Mouse (Mus musculus): ENCODE results near the gene Cope. TPM values are rescaled to one million over a fixed set of nuclear protein-coding genes. Genes with fewer than 3 reads are reported as not detected.

Gene Cope
- polyA plus RNA-seq, 1 experiment from 2014 or later = 297 TPM

DNA sequence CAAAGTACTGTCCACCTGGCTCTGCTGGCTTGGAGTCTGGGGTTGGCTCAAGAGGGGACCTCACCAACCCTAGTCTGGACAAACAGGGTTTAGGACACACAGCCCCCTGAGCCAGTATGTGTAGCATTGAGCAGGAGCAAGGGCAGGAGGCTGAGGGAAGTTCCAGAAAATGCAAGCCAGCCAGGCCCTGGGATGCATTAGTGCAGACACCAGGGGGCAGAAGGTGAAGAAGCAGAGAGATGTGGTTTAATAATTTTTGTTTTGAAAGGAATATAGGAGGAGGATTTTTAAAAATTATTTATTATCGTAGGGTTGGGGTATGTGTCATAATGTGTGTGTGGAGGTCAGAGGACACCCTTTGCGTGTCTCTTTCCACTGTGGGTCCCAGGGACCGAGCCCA is 21.4 kb downstream of the Cope start:
- ATAC-seq = no peak
- WGBS = 96% methylated on average over 3 of the region's 3 CpGs
- Histone ChIP-seq H3K36me3 (ENCODE audit: control insufficient read depth, insufficient read depth, low read length) (peaks cover 32% of the 10 kb centered on the region), H3K4me3 (ENCODE audit: low read length) (no peak overlapping the region), H3K4me2 (ENCODE audit: low read length) (no peak overlapping the region), H3K27ac (ENCODE audit: low read depth, low read length) (no peak overlapping the region), H3K4me1 (ENCODE audit: control insufficient read depth, insufficient read depth, low read depth, low read length) (no peaks in the 10 kb centered on the region), H3K9me3 (ENCODE audit: control insufficient read depth, low read length) (no peaks in the 10 kb centered on the region), H3K9ac (ENCODE audit: low read depth, low read length) (no peak overlapping the region), H3K27me3 (replicated peaks; ENCODE audit: control insufficient read depth, insufficient read depth, low read length) (no peaks in the 10 kb centered on the region)

DNA sequence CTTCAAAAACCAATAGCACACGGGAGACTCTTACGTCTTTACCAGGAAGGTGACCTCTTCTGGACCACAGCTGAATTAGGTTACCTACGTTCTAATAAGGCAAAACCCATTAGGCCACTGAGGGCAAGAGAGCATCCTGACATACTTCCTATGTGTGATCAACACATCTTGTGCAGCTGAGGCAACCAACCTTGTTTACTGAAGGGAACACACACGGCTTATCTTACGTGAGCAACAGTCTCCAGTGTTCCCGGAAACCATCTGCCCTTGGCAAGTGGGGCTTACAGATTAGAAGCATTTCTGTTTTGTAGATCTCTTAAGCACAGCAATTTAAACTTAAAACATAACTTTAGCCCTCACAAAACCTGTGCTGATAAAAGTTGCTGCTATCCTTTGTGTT is 25.2 kb downstream of the Cope start:
- Histone ChIP-seq H3K9me3 (ENCODE audit: control insufficient read depth, low read length) (no peaks in the 10 kb centered on the region), H3K9ac (ENCODE audit: low read depth, low read length) (no peak overlapping the region), H3K36me3 (ENCODE audit: control insufficient read depth, insufficient read depth, low read length) (peaks cover 32% of the 10 kb centered on the region), H3K27me3 (replicated peaks; ENCODE audit: control insufficient read depth, insufficient read depth, low read length) (no peaks in the 10 kb centered on the region; the same call in 1 of the 2 replicates), H3K4me3 (ENCODE audit: low read length) (no peak overlapping the region), H3K4me2 (ENCODE audit: low read length) (no peak overlapping the region), H3K27ac (ENCODE audit: low read depth, low read length) (no peak overlapping the region), H3K4me1 (ENCODE audit: control insufficient read depth, insufficient read depth, low read depth, low read length) (peaks cover 15% of the 10 kb centered on the region)
- 94% methylated on average over 6 of the region's 6 CpGs for WGBS
- ATAC-seq = no peak

DNA sequence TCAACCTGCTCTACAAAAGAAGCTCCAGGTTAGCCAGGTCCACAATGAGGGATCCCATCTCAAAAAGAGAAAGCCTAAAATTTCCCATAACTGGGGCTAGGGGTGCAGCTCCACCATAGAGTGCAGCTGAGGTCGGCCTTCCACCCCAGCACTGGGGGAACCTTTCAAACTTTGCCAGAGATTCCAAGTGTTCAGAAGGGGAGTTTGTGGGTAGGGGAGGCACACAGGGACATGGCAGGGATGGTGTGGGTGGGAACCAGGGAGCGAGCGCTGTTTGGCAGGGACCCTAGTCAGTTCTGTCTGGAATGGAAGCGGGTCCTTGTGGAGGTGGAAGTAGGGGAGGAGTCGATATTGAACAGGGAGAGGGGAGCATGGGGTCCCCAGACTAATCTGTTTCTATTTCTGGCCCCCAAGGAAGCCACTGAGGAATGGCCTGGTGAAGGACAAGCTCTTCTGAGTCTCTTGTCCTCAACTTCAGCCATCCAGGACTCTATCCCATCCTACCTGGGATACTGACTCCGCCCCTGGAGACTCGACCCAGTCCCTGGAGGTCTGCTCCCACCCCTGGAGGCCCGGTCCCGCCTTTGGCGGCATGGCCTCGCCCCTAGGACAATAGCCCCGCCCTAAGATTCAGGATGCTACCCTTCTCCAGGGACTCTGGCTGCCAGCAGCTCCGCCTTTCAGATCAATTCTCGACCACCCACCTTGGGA is 27.0 kb downstream of the Cope start, which contains the start of gene Gdf1:
Gene Gdf1 (plus strand): TSS at position 694 of the 711 bp plus-strand sequence.
- peak within 1 kb of the TSS; percentile 22; the same call in 1 of the 2 replicates for H3K9ac ChIP-seq (ENCODE audit: low read depth, low read length)

DNA sequence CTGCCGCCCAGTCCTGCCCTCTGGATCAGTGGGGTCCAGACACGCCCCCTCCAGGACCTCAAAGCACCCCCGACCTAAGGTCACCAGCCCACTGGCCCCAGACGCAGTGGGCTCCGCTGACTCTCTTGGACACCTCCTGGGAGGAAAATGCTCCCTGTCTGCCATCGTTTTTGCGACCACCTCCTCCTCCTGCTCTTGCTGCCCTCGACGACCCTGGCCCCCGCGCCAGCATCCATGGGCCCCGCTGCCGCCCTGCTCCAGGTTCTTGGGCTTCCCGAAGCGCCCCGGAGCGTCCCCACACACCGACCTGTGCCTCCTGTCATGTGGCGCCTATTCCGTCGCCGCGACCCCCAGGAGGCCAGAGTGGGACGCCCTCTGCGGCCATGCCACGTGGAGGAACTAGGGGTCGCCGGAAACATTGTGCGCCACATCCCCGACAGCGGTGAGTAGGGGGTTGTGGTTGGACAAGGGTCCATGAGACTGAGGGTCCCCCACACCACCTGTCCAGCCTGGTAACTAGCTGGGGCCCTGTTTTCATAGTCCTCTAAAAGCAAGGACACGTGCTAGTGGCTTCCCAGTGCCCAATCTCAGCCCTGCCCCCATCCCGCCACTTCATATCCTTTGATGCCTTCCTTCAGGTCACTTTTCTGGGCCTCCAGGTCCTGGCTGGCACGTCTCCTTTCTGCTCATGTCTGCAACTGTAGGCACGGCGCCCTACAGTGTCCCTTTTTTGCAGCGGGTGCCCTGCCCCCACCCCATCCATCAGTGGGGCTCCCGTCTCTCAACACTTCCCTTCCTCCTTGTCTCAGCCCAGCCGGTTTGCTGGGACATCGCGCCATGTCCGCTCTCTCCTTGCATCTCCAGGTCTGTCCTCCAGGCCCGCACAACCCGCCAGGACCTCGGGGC is 27.8 kb downstream of the Cope start:
- H3K9ac ChIP-seq (ENCODE audit: low read depth, low read length) = peak overlapping the region; percentile 22; the same call in 1 of the 2 replicates
- H3K4me3 ChIP-seq (ENCODE audit: low read length) = no peak overlapping the region
- peak; percentile 14; the same call in 1 of the 2 replicates for ATAC-seq

More for the DNA sequence above, 27.0 kb downstream of the Cope start, which contains the start of gene Gdf1:
- Histone ChIP-seq H3K36me3 (ENCODE audit: control insufficient read depth, insufficient read depth, low read length) (peaks cover 43% of the 10 kb centered on the region), H3K9me3 (ENCODE audit: control insufficient read depth, low read length) (no peaks in the 10 kb centered on the region), H3K4me1 (ENCODE audit: control insufficient read depth, insufficient read depth, low read depth, low read length) (peaks cover 15% of the 10 kb centered on the region), H3K27ac (ENCODE audit: low read depth, low read length) (no peak within 1 kb of the TSS), H3K4me3 (ENCODE audit: low read length) (no peak within 1 kb of the TSS), H3K4me2 (ENCODE audit: low read length) (peak within 1 kb of the TSS; percentile 12), H3K27me3 (replicated peaks; ENCODE audit: control insufficient read depth, insufficient read depth, low read length) (no peaks in the 10 kb centered on the region; the same call in 1 of the 2 replicates)
- WGBS = 29% methylated on average over 14 of the region's 14 CpGs
- ATAC-seq = no peak

DNA sequence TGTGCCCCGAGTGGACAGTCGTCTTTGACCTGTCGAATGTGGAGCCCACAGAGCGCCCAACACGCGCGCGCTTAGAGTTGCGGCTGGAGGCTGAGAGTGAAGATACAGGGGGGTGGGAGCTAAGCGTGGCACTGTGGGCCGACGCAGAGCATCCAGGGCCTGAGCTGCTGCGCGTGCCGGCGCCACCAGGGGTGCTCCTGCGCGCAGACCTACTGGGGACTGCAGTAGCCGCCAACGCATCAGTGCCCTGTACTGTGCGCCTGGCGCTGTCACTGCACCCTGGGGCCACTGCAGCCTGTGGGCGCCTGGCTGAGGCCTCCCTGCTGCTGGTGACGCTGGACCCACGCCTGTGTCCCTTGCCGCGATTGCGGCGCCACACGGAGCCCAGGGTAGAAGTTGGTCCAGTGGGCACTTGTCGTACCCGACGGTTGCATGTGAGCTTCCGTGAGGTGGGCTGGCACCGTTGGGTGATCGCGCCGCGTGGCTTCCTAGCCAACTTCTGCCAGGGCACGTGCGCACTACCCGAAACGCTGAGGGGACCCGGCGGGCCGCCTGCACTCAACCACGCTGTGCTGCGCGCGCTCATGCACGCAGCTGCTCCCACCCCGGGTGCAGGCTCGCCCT is 28.5 kb downstream of the Cope start:
- peak; percentile 82 for ATAC-seq
- H3K9me3 ChIP-seq (ENCODE audit: control insufficient read depth, low read length) = no peaks in the 10 kb centered on the region
- peak overlapping the region; percentile 29; the same call in 1 of the 2 replicates for H3K27ac ChIP-seq (ENCODE audit: low read depth, low read length)
- H3K36me3 ChIP-seq (ENCODE audit: control insufficient read depth, insufficient read depth, low read length) = peaks cover 51% of the 10 kb centered on the region
- H3K27me3 ChIP-seq (replicated peaks; ENCODE audit: control insufficient read depth, insufficient read depth, low read length) = no peaks in the 10 kb centered on the region; the same call in 1 of the 2 replicates
- peaks cover 15% of the 10 kb centered on the region for H3K4me1 ChIP-seq (ENCODE audit: control insufficient read depth, insufficient read depth, low read depth, low read length)
- peak overlapping the region; percentile 3; the same call in 1 of the 2 replicates for H3K4me3 ChIP-seq (ENCODE audit: low read length)
- WGBS = 21% methylated on average over 51 of the region's 53 CpGs
- peak overlapping the region; percentile 12 for H3K4me2 ChIP-seq (ENCODE audit: low read length)
- no peak overlapping the region; the same call in 1 of the 2 replicates for H3K9ac ChIP-seq (ENCODE audit: low read depth, low read length)

More for the DNA sequence above, 27.8 kb downstream of the Cope start:
- Histone ChIP-seq H3K4me2 (ENCODE audit: low read length) (peak overlapping the region; percentile 12), H3K27ac (ENCODE audit: low read depth, low read length) (no peak overlapping the region), H3K9me3 (ENCODE audit: control insufficient read depth, low read length) (no peaks in the 10 kb centered on the region), H3K27me3 (replicated peaks; ENCODE audit: control insufficient read depth, insufficient read depth, low read length) (no peaks in the 10 kb centered on the region; the same call in 1 of the 2 replicates), H3K4me1 (ENCODE audit: control insufficient read depth, insufficient read depth, low read depth, low read length) (peaks cover 15% of the 10 kb centered on the region), H3K36me3 (ENCODE audit: control insufficient read depth, insufficient read depth, low read length) (peaks cover 47% of the 10 kb centered on the region)
- WGBS = 10% methylated on average over 45 of the region's 45 CpGs

DNA sequence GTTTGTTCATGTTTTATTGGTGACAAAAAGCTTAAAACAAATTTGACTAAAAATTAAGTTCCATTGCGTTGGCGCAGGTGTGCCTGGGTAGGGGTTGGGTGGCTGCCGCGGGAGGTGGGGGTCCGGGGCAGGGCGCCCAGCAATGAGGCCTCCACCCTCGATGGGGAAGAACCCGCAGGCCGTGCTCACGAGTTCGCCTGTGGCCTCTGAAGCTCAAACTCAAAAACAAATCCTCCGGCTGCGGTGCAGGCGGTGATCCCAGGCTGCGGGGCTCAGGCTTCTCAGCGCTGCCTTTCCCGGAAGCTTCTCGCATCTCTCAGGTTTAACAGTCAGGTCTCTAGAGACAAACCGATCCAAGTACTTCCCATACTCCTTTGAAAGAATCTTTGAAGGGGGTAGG is 29.2 kb downstream of the Cope start:
- H3K4me1 ChIP-seq (ENCODE audit: control insufficient read depth, insufficient read depth, low read depth, low read length) = peaks cover 15% of the 10 kb centered on the region
- no peak overlapping the region; the same call in 1 of the 2 replicates for H3K27ac ChIP-seq (ENCODE audit: low read depth, low read length)
- no peaks in the 10 kb centered on the region; the same call in 1 of the 2 replicates for H3K27me3 ChIP-seq (replicated peaks; ENCODE audit: control insufficient read depth, insufficient read depth, low read length)
- H3K36me3 ChIP-seq (ENCODE audit: control insufficient read depth, insufficient read depth, low read length) = peaks cover 58% of the 10 kb centered on the region
- H3K9ac ChIP-seq (ENCODE audit: low read depth, low read length) = no peak overlapping the region
- H3K4me3 ChIP-seq (ENCODE audit: low read length) = no peak overlapping the region
- H3K4me2 ChIP-seq (ENCODE audit: low read length) = no peak overlapping the region
- no peak for ATAC-seq
- WGBS = 50% methylated on average over 19 of the region's 19 CpGs
- no peaks in the 10 kb centered on the region for H3K9me3 ChIP-seq (ENCODE audit: control insufficient read depth, low read length)

DNA sequence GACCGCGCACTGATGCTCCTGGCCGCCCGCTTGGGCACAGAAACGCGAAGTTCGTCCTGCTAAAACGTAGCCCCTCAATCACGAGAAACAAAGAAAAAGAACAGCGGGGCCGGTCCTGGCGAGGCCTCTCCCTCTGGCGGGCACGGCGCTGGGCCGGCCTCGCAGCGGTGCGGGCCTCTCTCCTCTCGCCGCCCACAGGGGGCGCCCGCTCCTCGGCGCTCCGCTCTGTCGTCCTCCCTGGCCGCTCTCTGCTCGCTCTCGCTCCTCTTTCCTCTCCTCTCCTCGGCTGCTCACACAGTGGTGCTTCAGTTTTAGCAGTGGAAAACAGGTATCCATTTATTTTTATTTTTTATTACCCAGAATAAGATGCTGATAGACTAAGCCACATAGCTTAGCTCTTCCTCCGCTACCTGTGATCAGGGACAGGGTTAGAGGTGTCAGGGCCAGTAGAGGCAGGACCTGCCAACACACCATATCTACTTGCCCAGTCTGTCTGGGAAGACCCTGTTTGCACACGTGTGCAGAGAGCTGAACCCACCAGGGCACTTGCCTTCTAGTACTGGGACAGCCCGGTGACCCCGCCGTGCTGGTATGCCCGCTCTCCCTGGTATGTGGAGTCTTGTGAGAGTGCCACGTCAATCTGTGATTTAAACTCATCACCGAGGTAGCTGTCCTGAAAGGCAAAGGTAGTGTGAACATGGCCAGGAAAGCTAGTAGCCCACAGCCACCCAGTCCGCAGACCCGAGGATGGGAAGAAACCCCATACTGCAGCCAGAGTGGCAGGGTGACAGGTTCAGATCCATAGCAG is 30.0 kb downstream of the Cope start:
- Histone ChIP-seq H3K9ac (ENCODE audit: low read depth, low read length) (no peak overlapping the region), H3K9me3 (ENCODE audit: control insufficient read depth, low read length) (no peaks in the 10 kb centered on the region), H3K4me1 (ENCODE audit: control insufficient read depth, insufficient read depth, low read depth, low read length) (peaks cover 15% of the 10 kb centered on the region), H3K4me3 (ENCODE audit: low read length) (no peak overlapping the region), H3K36me3 (ENCODE audit: control insufficient read depth, insufficient read depth, low read length) (peaks cover 63% of the 10 kb centered on the region), H3K4me2 (ENCODE audit: low read length) (no peak overlapping the region), H3K27ac (ENCODE audit: low read depth, low read length) (no peak overlapping the region), H3K27me3 (replicated peaks; ENCODE audit: control insufficient read depth, insufficient read depth, low read length) (no peaks in the 10 kb centered on the region; the same call in 1 of the 2 replicates)
- ATAC-seq = peak; percentile 80
- WGBS = 23% methylated on average over 40 of the region's 41 CpGs

DNA sequence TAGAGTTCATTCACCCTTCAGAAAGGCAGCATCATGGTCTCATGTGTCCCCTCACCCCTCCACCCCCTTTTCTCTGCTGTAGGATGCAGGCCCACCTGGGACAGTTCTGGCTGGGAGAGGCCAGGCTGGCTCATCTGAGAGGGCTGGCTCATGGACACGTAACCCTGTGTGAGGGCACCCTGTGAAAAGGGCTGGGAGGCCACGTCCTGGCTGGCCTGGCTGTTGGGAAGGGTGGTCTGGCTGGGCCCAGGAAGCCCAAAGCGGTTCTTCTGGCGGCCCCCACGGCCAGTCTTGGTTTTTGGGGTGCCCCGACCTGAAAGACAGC is 30.5 kb downstream of the Cope start:
- Histone ChIP-seq H3K9ac (ENCODE audit: low read depth, low read length) (no peak overlapping the region), H3K9me3 (ENCODE audit: control insufficient read depth, low read length) (no peaks in the 10 kb centered on the region), H3K27ac (ENCODE audit: low read depth, low read length) (no peak overlapping the region), H3K27me3 (replicated peaks; ENCODE audit: control insufficient read depth, insufficient read depth, low read length) (no peaks in the 10 kb centered on the region; the same call in 1 of the 2 replicates), H3K4me1 (ENCODE audit: control insufficient read depth, insufficient read depth, low read depth, low read length) (peaks cover 15% of the 10 kb centered on the region), H3K36me3 (ENCODE audit: control insufficient read depth, insufficient read depth, low read length) (peaks cover 65% of the 10 kb centered on the region), H3K4me3 (ENCODE audit: low read length) (no peak overlapping the region), H3K4me2 (ENCODE audit: low read length) (no peak overlapping the region)
- no peak for ATAC-seq
- WGBS = 98% methylated on average over 6 of the region's 6 CpGs

Measured in hindbrain, embryonic 16.5 days (tissue).